Mouse (Mus musculus) ES-Bruce4 (cell line): Measurements from ENCODE around the gene Cdhr4. TPM values are rescaled to one million over a fixed set of nuclear protein-coding genes. Genes with fewer than 3 reads are reported as not detected.

ENCODE experiments used
- H3K27ac ChIP-seq: 2 replicates; pipeline ENCODE4 v1.5.1; 2012; ENCODE audit warnings: low read length, inconsistent platforms; ENCODE audit not compliant: insufficient read depth
- H3K27me3 ChIP-seq: 2 replicates; pipeline ENCODE4 v1.6.1; 2012; ENCODE audit warnings: mild to moderate bottlenecking, low read length, inconsistent platforms; ENCODE audit not compliant: control insufficient read depth, poor library complexity, insufficient read depth, severe bottlenecking
- H3K36me3 ChIP-seq: 2 replicates; pipeline ENCODE4 v1.6.1; 2012; ENCODE audit warnings: inconsistent platforms, mild to moderate bottlenecking, low read length, moderate library complexity; ENCODE audit not compliant: control insufficient read depth, poor library complexity, insufficient read depth, severe bottlenecking
- H3K4me1 ChIP-seq: one replicate; pipeline ENCODE4 v1.8.1; 2011; ENCODE audit warnings: low read length; ENCODE audit not compliant: control insufficient read depth, insufficient read depth
- H3K4me3 ChIP-seq: 2 replicates; pipeline ENCODE4 v1.5.1; 2011; ENCODE audit warnings: low read depth, mild to moderate bottlenecking, low read length
- H3K9ac ChIP-seq: 2 replicates; pipeline ENCODE4 v1.6.1; 2012; ENCODE audit warnings: low read depth, mild to moderate bottlenecking, inconsistent platforms; ENCODE audit not compliant: poor library complexity, severe bottlenecking
- H3K9me3 ChIP-seq: replicated peaks from 2 replicates; pipeline ENCODE4 v1.6.1; 2012; ENCODE audit warnings: mild to moderate bottlenecking, low read length, inconsistent platforms; ENCODE audit not compliant: control insufficient read depth, poor library complexity, insufficient read depth, severe bottlenecking
- CTCF ChIP-seq: IDR thresholded peaks from one replicate; pipeline ENCODE4 v1.8.1; 2011; ENCODE audit warnings: low read depth, low read length
- EP300 ChIP-seq: IDR thresholded peaks from 2 replicates; pipeline ENCODE4 v1.6.1; 2011; ENCODE audit warnings: low read depth, low read length; ENCODE audit not compliant: insufficient read depth
- POLR2A ChIP-seq: IDR thresholded peaks from one replicate; pipeline ENCODE4 v1.8.1; 2011; ENCODE audit warnings: low read length; ENCODE audit not compliant: insufficient read depth
- polyA plus RNA-seq: library from polyadenylated mRNA; stranded (reverse); fragments of >200 nt; gene quantifications from 2 replicates; pipeline ENCODE4 v1.2.4, GENCODE M21; 2011; ENCODE audit warnings: low read depth; ENCODE audit not compliant: missing spikeins, insufficient read depth, insufficient read length

Gene Cdhr4
- polyA plus RNA-seq, 1 experiment: not detected

DNA sequence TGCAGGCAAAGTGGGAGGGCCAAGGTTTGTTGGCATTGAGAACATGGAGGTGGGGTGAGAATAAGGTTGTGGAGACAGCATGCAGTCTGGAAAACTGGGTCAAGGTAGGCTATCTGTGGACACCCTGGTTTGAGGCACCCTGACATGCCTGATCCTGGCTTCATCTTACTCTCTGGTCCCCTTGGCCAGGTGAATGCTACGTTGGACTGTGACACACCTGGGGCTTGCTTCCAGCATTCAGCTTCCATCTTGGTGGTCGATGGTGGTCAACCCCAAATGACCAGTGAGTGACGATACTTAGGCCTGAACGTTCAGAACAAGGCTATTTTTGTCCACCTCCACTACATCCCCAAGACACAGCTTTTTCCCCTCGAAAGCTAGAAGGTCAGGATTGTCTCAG, 3.8 kb downstream of the Cdhr4 start, which contains the start of gene Gm20662:
Gene Gm20662, plus strand, starts transcription at position 301 of the 400 bp plus-strand sequence.
- H3K36me3 ChIP-seq: no peaks in the 10 kb centered on the region
- peak within 1 kb of the TSS; percentile 5; the same call in 1 of the 2 replicates for H3K9ac ChIP-seq
- no peak within 1 kb of the TSS; the same call in 1 of the 2 replicates for H3K4me3 ChIP-seq
- H3K27ac ChIP-seq: no peak within 1 kb of the TSS
- H3K4me1 ChIP-seq: no peaks in the 10 kb centered on the region
- no peaks in the 10 kb centered on the region for H3K27me3 ChIP-seq
- no peaks in the 10 kb centered on the region for H3K9me3 ChIP-seq
- TF ChIP-seq EP300: no peak

DNA sequence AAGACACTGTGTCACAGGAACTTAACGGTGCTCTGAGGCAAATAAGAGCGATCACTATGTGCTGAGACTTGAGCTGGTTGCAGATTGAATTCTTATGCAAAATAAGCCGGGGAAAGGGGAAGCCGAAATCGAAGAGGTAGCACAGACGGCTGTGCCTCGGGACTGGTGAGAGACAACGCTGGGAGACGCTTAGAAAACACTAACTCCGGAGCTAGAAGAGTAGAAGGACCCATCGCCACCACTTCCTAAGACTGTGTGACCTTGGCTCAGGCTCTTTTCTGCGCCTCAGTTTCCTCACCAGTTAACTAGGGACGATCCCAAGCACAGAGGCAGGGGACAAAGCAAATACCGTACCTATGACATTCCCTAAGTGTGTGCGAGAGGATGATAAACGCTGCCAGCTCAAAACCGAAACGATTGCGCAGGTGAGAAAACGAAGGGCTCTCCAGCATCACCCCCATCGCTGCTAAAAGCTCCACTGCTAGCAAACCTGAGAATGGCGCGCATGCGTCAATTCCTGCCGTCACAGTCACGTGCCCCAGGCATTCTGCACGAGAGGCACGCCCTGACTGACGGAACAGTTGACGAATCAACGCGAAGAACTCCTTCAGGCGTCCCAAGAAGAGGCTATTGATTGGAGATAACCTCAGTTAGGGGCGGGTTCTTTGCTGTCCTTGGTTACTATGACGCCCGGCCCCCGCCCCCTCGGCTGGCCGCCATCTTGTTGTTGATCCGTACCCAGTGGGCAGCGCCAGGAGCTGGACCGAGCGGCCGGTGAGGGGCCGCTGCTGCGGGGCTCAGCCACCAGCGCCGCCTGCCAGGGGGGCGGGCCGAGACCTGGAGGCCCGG, 9.8 kb downstream of the Cdhr4 start, which contains the start of gene Ip6k1:
Gene Ip6k1, plus strand, starts transcription at position 580 of the 849 bp plus-strand sequence.
- TF ChIP-seq EP300 (no peak), CTCF (no peak), POLR2A (peak; percentile 79)
- no peaks in the 10 kb centered on the region for H3K9me3 ChIP-seq
- H3K27ac ChIP-seq: peak within 1 kb of the TSS; percentile 52
- no peaks in the 10 kb centered on the region for H3K36me3 ChIP-seq
- peak within 1 kb of the TSS; percentile 90 for H3K4me3 ChIP-seq
- no peaks in the 10 kb centered on the region for H3K4me1 ChIP-seq
- peak within 1 kb of the TSS; percentile 80 for H3K9ac ChIP-seq
- H3K27me3 ChIP-seq: no peaks in the 10 kb centered on the region

DNA sequence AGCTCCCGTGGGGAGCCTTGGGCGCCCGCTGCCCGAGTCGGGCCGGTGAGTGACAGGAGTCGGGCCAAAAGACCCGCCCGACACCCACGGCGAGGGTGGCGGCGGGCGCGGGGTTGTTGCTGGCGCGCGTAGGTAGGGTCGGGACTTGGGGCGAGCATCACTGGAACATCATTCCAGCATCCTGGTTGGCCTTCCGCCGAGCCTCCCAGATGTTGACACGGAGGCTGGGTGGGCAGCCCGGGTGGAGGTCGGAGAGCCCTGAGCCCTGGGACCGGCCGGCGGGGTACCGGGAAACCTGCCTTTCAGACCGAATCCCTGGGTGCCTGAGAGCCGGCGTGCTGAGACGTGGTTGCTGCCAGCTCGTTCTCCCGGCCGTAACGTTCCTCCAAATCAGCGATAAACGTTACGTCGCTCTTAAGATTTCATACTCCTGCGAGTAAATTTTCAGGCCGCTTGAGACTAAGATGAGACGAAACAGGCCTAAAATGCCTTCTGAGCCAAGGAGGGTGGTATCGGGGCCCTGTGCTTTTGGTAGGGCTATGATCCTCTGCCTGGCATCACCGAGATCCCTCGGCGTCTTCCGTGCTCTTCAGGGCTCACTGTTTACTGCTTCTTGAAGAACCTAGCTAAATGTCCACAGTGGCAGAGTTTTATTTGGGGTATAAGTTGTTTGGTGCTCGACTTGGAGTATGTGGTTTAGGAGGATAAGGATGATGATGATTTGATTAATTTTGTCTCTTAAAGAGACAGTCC, 10.7 kb downstream of the Cdhr4 start:
- TF ChIP-seq CTCF (no peak), POLR2A (no peak), EP300 (no peak)
- Histone ChIP-seq H3K4me1 (peaks cover 2% of the 10 kb centered on the region), H3K27ac (no peak overlapping the region), H3K4me3 (peak overlapping the region; percentile 90), H3K36me3 (no peaks in the 10 kb centered on the region), H3K27me3 (no peaks in the 10 kb centered on the region), H3K9me3 (no peaks in the 10 kb centered on the region), H3K9ac (peak overlapping the region; percentile 80)

DNA sequence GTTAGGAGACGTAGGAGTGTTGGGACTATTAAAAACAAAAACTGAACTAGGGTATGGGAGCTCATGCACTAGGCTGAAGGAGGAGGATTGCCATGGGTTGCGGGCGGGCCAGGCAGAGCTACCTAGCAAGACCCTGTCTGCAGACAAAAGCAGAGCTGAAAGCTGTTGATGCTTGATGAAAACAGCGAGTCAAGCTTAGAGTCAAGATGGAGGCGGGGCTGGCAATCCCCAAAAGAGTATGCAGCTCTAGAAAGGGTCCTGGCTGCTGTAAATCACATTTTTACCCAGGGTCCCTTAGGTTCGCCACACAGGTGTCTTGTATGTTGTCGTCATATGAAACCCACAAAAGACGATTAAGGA, 11.2 kb downstream of the Cdhr4 start:
- TF ChIP-seq POLR2A (no peak), EP300 (no peak), CTCF (no peak)
- peak overlapping the region; percentile 80 for H3K9ac ChIP-seq
- H3K36me3 ChIP-seq: no peaks in the 10 kb centered on the region
- H3K27me3 ChIP-seq: no peaks in the 10 kb centered on the region
- H3K4me1 ChIP-seq: peaks cover 2% of the 10 kb centered on the region
- H3K9me3 ChIP-seq: no peaks in the 10 kb centered on the region
- no peak overlapping the region for H3K27ac ChIP-seq
- peak overlapping the region; percentile 90 for H3K4me3 ChIP-seq

DNA sequence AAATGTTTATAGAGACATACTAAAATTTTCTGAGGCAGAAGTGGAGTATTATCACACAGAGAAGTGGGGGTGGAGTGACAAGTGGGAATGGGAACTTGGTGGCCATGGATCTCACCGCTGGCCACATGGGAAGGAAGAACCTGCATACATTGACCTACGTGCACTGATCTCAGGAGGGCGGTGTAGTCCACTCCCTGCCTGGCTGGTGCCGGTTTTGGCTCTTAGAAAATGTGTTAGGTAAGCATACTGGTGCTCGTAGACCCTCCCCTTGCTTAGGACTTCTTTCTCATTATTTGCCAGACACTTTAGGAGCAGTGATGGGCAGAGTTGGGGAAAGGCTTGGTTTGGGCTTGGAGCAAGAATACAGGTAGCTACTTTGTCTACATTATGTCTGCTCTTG, 15.7 kb downstream of the Cdhr4 start:
- Histone ChIP-seq H3K4me3 (no peak overlapping the region), H3K4me1 (peaks cover 9% of the 10 kb centered on the region), H3K36me3 (peaks cover 2% of the 10 kb centered on the region; the same call in 1 of the 2 replicates), H3K27me3 (no peaks in the 10 kb centered on the region), H3K9me3 (no peaks in the 10 kb centered on the region), H3K27ac (no peak overlapping the region), H3K9ac (no peak overlapping the region)
- TF ChIP-seq EP300 (peak; percentile 61; the same call in 1 of the 2 replicates), CTCF (no peak), POLR2A (no peak)
